8 mouse cellular contexts compared by ENCODE assay signal in genomic region chr4:133756514-133757268, GRCm38 (mm10). TPM values are rescaled to one million over a fixed set of nuclear protein-coding genes. Genes with fewer than 3 reads are reported as not detected.
DNase-seq lines count a peak whose midpoint lies in the region; ATAC-seq and TF ChIP-seq lines count a peak whose summit lies in the region.

Arid1a (minus strand) TSS chr4:133756769.

- no peaks in the 10 kb centered on the region for H3K9me3 ChIP-seq in G1E (replicated peaks)
- no peaks in the 10 kb centered on the region for H3K9me3 ChIP-seq in forebrain, embryonic 16.5 days (ENCODE audit: control insufficient read depth, low read length)
- no peaks in the 10 kb centered on the region for H3K9me3 ChIP-seq in lung, embryonic 14.5 days (ENCODE audit: low read depth, low read length)

- peak; percentile 65 for DNase-seq in G1E (ENCODE audit: low spot score)
- peak; percentile 90 to 93 for DNase-seq in cerebellum, adult 18-20 months
- peak; percentile 95 to 97 for DNase-seq in heart, postnatal 36 days
- DNase-seq in layer of hippocampus, adult 2 months (ENCODE audit: low spot score in 2 of 2), result peak; percentile 91 to 95
- peak; percentile 97 for DNase-seq in lung, embryonic 14.5 days
- peak; percentile 97 for DNase-seq in thymus, adult 2 months

- WGBS in forebrain, embryonic 16.5 days, result 0% methylated on average over 40 of the region's 40 CpGs
- WGBS in lung, embryonic 14.5 days, result under 1% methylated on average over 40 of the region's 40 CpGs
- under 1% methylated on average over 40 of the region's 40 CpGs for WGBS in olfactory bulb, adult 2 months
- under 1% methylated on average over 40 of the region's 40 CpGs for WGBS in thymus, adult 2 months

- no peak for TF ChIP-seq CTCF in G1E (IDR thresholded peaks at IDR 0.05; ENCODE audit: low read depth, low read length)
- no peak for TF ChIP-seq CTCF in layer of hippocampus, adult 2 months (conservative IDR thresholded peaks at IDR 0.05)
- no peak for TF ChIP-seq CTCF in lung, embryonic 14.5 days (IDR thresholded peaks at IDR 0.05; ENCODE audit: low read depth)
- TF ChIP-seq CTCF in olfactory bulb, adult 2 months (IDR thresholded peaks at IDR 0.05; ENCODE audit: insufficient read depth, low read depth, low read length), result no peak
- 0 out of 2 replicates have a peak, but pooled peaks have one; percentile 41 for TF ChIP-seq CTCF in thymus, adult 2 months (IDR thresholded peaks at IDR 0.05; ENCODE audit: borderline replicate concordance, control insufficient read depth, extremely low read depth, insufficient read depth, low read length, poor library complexity)

- peaks cover 4% of the 10 kb centered on the region for H3K36me3 ChIP-seq in G1E (replicated peaks)
- no peaks in the 10 kb centered on the region for H3K36me3 ChIP-seq in forebrain, embryonic 16.5 days (ENCODE audit: control insufficient read depth, insufficient read depth)
- H3K36me3 ChIP-seq in lung, embryonic 14.5 days (ENCODE audit: insufficient read depth), result no peaks in the 10 kb centered on the region
- H3K36me3 ChIP-seq in thymus, adult 2 months (ENCODE audit: control insufficient read depth, insufficient read depth, low read length), result no peaks in the 10 kb centered on the region

- H3K4me2 ChIP-seq in forebrain, embryonic 16.5 days (ENCODE audit: low read length), result peak within 1 kb of the TSS; percentile 85
- peak within 1 kb of the TSS; percentile 98 for H3K4me2 ChIP-seq in lung, embryonic 14.5 days

- H3K9ac ChIP-seq in forebrain, embryonic 16.5 days (replicated peaks; ENCODE audit: low read depth, low read length), result peak within 1 kb of the TSS; percentile 63
- H3K9ac ChIP-seq in lung, embryonic 14.5 days, result peak within 1 kb of the TSS; percentile 83

- TF ChIP-seq POLR2A in olfactory bulb, adult 2 months (IDR thresholded peaks at IDR 0.05; ENCODE audit: insufficient read depth, low read depth, low read length), result peak; percentile 19; the same call in 1 of the 2 replicates
- TF ChIP-seq POLR2A in thymus, adult 2 months (IDR thresholded peaks at IDR 0.05; ENCODE audit: control insufficient read depth, extremely low read depth, insufficient read depth, low read length, poor library complexity), result peak; percentile 61

- 0 out of 2 replicates have a peak, but pooled peaks cover 3% of the 10 kb centered on the region for H3K27me3 ChIP-seq in G1E (ENCODE audit: insufficient read depth, low read length)
- no peaks in the 10 kb centered on the region for H3K27me3 ChIP-seq in forebrain, embryonic 16.5 days (replicated peaks; ENCODE audit: control insufficient read depth, insufficient read depth, low read length)
- H3K27me3 ChIP-seq in lung, embryonic 14.5 days (ENCODE audit: insufficient read depth, low read length), result no peaks in the 10 kb centered on the region
- no peaks in the 10 kb centered on the region for H3K27me3 ChIP-seq in thymus, adult 2 months (ENCODE audit: control insufficient read depth, insufficient read depth, low read length)

- H3K27ac ChIP-seq in forebrain, embryonic 16.5 days (ENCODE audit: low read length), result peak within 1 kb of the TSS; percentile 98
- H3K27ac ChIP-seq in layer of hippocampus, adult 2 months, result peak within 1 kb of the TSS; percentile 95
- H3K27ac ChIP-seq in lung, embryonic 14.5 days (ENCODE audit: low read depth), result peak within 1 kb of the TSS; percentile 100
- peak within 1 kb of the TSS; percentile 98 for H3K27ac ChIP-seq in olfactory bulb, adult 2 months (ENCODE audit: insufficient read depth, low read depth, low read length)
- H3K27ac ChIP-seq in thymus, adult 2 months (ENCODE audit: control insufficient read depth, insufficient read depth, low read length), result peak within 1 kb of the TSS; percentile 95

- intact Hi-C loops in heart, postnatal 36 days (cut with DNase I), result loop anchor here (1.0 kb wide), 1 partner anchor 58 kb away; no protein-coding TSS in a partner anchor

- H3K4me3 ChIP-seq in G1E (ENCODE audit: low read depth, low read length), result peak within 1 kb of the TSS; percentile 78
- H3K4me3 ChIP-seq in forebrain, embryonic 16.5 days (replicated peaks; ENCODE audit: low read length), result peak within 1 kb of the TSS; percentile 59
- H3K4me3 ChIP-seq in layer of hippocampus, adult 2 months, result peak within 1 kb of the TSS; percentile 60
- H3K4me3 ChIP-seq in lung, embryonic 14.5 days (ENCODE audit: low read depth, low read length), result peak within 1 kb of the TSS; percentile 100
- peak within 1 kb of the TSS; percentile 64 for H3K4me3 ChIP-seq in olfactory bulb, adult 2 months (ENCODE audit: insufficient read depth, low read depth, low read length)
- peak within 1 kb of the TSS; percentile 79 for H3K4me3 ChIP-seq in thymus, adult 2 months (ENCODE audit: control insufficient read depth, insufficient read depth, low read length)

- ATAC-seq in G1E (ENCODE audit: extremely low read depth, insufficient number of reproducible peaks, low FRiP score, poor library complexity, severe bottlenecking), result peak; percentile 59
- peak; percentile 60 for ATAC-seq in forebrain, embryonic 16.5 days
- ATAC-seq in lung, embryonic 14.5 days (ENCODE audit: insufficient read depth), result peak; percentile 68

- peaks cover 46% of the 10 kb centered on the region for H3K4me1 ChIP-seq in G1E (ENCODE audit: insufficient read depth, low read depth, low read length)
- H3K4me1 ChIP-seq in forebrain, embryonic 16.5 days (replicated peaks; ENCODE audit: control insufficient read depth, insufficient read depth, low read length), result peaks cover 20% of the 10 kb centered on the region
- H3K4me1 ChIP-seq in lung, embryonic 14.5 days (ENCODE audit: insufficient read depth), result peaks cover 17% of the 10 kb centered on the region
- peaks cover 13% of the 10 kb centered on the region for H3K4me1 ChIP-seq in olfactory bulb, adult 2 months (ENCODE audit: control insufficient read depth, insufficient read depth, low read length)
- peaks cover 25% of the 10 kb centered on the region for H3K4me1 ChIP-seq in thymus, adult 2 months (replicated peaks; ENCODE audit: control insufficient read depth, insufficient read depth, low read length)

RNA-seq across cellular contexts. Expression of gene Arid1a, which starts in this region (rescaled TPM):
- 224 and 240 TPM in 2 replicates for total RNA-seq in G1E (2014; fragmentation: Nextera tagmentation)
- total RNA-seq in G1E (2017), result 21.4 and 22.2 TPM in 2 replicates
- polyA plus RNA-seq in G1E (2012), result 124 and 205 TPM in 2 replicates
- 36.4 and 41.4 TPM in 2 replicates for polyA plus RNA-seq in forebrain, embryonic 16.5 days (2015; fragmentation: Nextera tagmentation; extraction: Ambion mirVana)
- 10 to 100 TPM; 37.7 to 42.1 TPM for total RNA-seq in heart, postnatal 36 days (2021)
- total RNA-seq in layer of hippocampus, adult 2 months (2021), result 10 to 100 TPM; 83.2 to 88.6 TPM
- polyA plus RNA-seq in lung, embryonic 14.5 days (2014; fragmentation: Nextera tagmentation; extraction: Ambion mirVana), result 40.1 and 44.7 TPM in 2 replicates
- 655 TPM in 1 of 2 replicates, not detected in the other for polyA plus RNA-seq in olfactory bulb, adult 2 months (2012; ENCODE audit: insufficient read depth, insufficient read length, low replicate concordance, missing spikeins)
- 289 and 363 TPM in 2 replicates for polyA plus RNA-seq in thymus, adult 2 months (2012; rRNA removed)

Comparison
In these comparisons a context has a peak if more than half of its experiments do, and no peak if none do; other contexts are left out.
1. Peak in every context shown above with its lines: DNase-seq, ATAC-seq, H3K4me3 ChIP-seq and H3K27ac ChIP-seq.